ENCODE assay signal across 8 mouse cellular contexts in genomic region chr1:39651241-39651548, GRCm38 (mm10). TPM values are rescaled to one million over a fixed set of nuclear protein-coding genes. Genes with fewer than 3 reads are reported as not detected.
DNase-seq lines count a peak whose midpoint lies in the region; ATAC-seq and TF ChIP-seq lines count a peak whose summit lies in the region.

Gene Creg2 (minus strand): TSS chr1:39651474.

- H3K4me1 ChIP-seq in kidney, adult 2 months (ENCODE audit: control insufficient read depth, insufficient read depth, low read length): no peaks in the 10 kb centered on the region
- peaks cover 5% of the 10 kb centered on the region; the same call in 1 of the 2 replicates for H3K4me1 ChIP-seq in hindbrain, embryonic 16.5 days (ENCODE audit: control insufficient read depth, insufficient read depth, low read depth, low read length)
- no peaks in the 10 kb centered on the region for H3K4me1 ChIP-seq in liver, embryonic 14.5 days (replicated peaks; ENCODE audit: control insufficient read depth in 2 of 2, insufficient read depth in 2 of 2, low read length in 1 of 2)

- H3K27ac ChIP-seq in kidney, adult 2 months (ENCODE audit: insufficient read depth, low read depth, low read length): no peak within 1 kb of the TSS
- H3K27ac ChIP-seq in hindbrain, embryonic 16.5 days (ENCODE audit: low read depth, low read length): peak within 1 kb of the TSS; percentile 84
- H3K27ac ChIP-seq in liver, embryonic 14.5 days: no peak within 1 kb of the TSS

- no peak for TF ChIP-seq POLR2A in kidney, adult 2 months (IDR thresholded peaks at IDR 0.05; ENCODE audit: low read depth, low read length)

- no peak for ATAC-seq in hindbrain, embryonic 16.5 days
- no peak for ATAC-seq in liver, embryonic 14.5 days (ENCODE audit: insufficient read depth)

- TF ChIP-seq CTCF in kidney, adult 2 months (conservative IDR thresholded peaks at IDR 0.05; ENCODE audit: insufficient read depth, insufficient read length, low read depth, low read length): no peak
- no peak for TF ChIP-seq CTCF in liver, embryonic 14.5 days (IDR thresholded peaks at IDR 0.05; ENCODE audit: low read depth)

- no peak for TF ChIP-seq EP300 in liver, embryonic 14.5 days (IDR thresholded peaks at IDR 0.05; ENCODE audit: low read depth)

- H3K9ac ChIP-seq in hindbrain, embryonic 16.5 days (ENCODE audit: low read depth, low read length): peak within 1 kb of the TSS; percentile 80
- no peak within 1 kb of the TSS for H3K9ac ChIP-seq in liver, embryonic 14.5 days (replicated peaks)

- H3K9me3 ChIP-seq in hindbrain, embryonic 16.5 days (ENCODE audit: control insufficient read depth, low read length): no peaks in the 10 kb centered on the region
- H3K9me3 ChIP-seq in liver, embryonic 14.5 days (ENCODE audit: control insufficient read depth, low read length): no peaks in the 10 kb centered on the region

- WGBS in kidney, adult 2 months: 39% methylated on average over 9 of the region's 9 CpGs
- 32% methylated on average over 9 of the region's 9 CpGs for WGBS in hindbrain, embryonic 16.5 days
- 32% methylated on average over 9 of the region's 9 CpGs for WGBS in liver, embryonic 14.5 days (ENCODE audit: insufficient replicate concordance)

- H3K36me3 ChIP-seq in kidney, adult 2 months (ENCODE audit: control insufficient read depth, insufficient read depth, low read length): no peaks in the 10 kb centered on the region
- no peaks in the 10 kb centered on the region for H3K36me3 ChIP-seq in hindbrain, embryonic 16.5 days (ENCODE audit: control insufficient read depth, insufficient read depth, low read length)
- H3K36me3 ChIP-seq in liver, embryonic 14.5 days (replicated peaks; ENCODE audit: control insufficient read depth, insufficient read depth, low read depth): no peaks in the 10 kb centered on the region

- peak within 1 kb of the TSS; percentile 48 for H3K4me3 ChIP-seq in kidney, adult 2 months (ENCODE audit: insufficient read depth, low read depth, low read length)
- peak within 1 kb of the TSS; percentile 75 for H3K4me3 ChIP-seq in hindbrain, embryonic 16.5 days (ENCODE audit: low read length)
- peak within 1 kb of the TSS in 1 of 2 experiments; percentile 45; a peak in 2 of 4 replicates for H3K4me3 ChIP-seq in liver, embryonic 14.5 days (ENCODE audit: insufficient read depth in 1 of 2, low read depth in 2 of 2, low read length in 2 of 2)

- DNase-seq in kidney, adult 2 months: no peak
- DNase-seq in kidney, adult 18-20 months: no peak
- peak; percentile 86 for DNase-seq in brain, adult 2 months (ENCODE audit: low read depth, low spot score)
- DNase-seq in liver, embryonic 14.5 days (ENCODE audit: low read depth in 3 of 3, low spot score in 3 of 3): no peak
- no peak for DNase-seq in thymus, postnatal 14 days
- DNase-seq in cerebellum, adult 18-20 months: no peak
- no peak for DNase-seq in right cerebral cortex, postnatal 14 days

- H3K4me2 ChIP-seq in hindbrain, embryonic 16.5 days (ENCODE audit: low read length): peak within 1 kb of the TSS; percentile 99
- peak within 1 kb of the TSS; percentile 61 for H3K4me2 ChIP-seq in liver, embryonic 14.5 days (ENCODE audit: low read depth)

- no peaks in the 10 kb centered on the region for H3K27me3 ChIP-seq in kidney, adult 2 months (replicated peaks; ENCODE audit: control insufficient read depth, insufficient read depth, low read length)
- H3K27me3 ChIP-seq in hindbrain, embryonic 16.5 days (replicated peaks; ENCODE audit: control insufficient read depth, insufficient read depth, low read length): no peaks in the 10 kb centered on the region; the same call in 1 of the 2 replicates
- H3K27me3 ChIP-seq in liver, embryonic 14.5 days (ENCODE audit: control insufficient read depth, insufficient read depth, low read length): peaks cover 28% of the 10 kb centered on the region

RNA-seq across cellular contexts. Expression of gene Creg2, which starts in this region (rescaled TPM):
- 0.04 and 0.09 TPM in 2 replicates for polyA plus RNA-seq in kidney, adult 2 months (2012; rRNA removed)
- polyA plus RNA-seq in hindbrain, embryonic 16.5 days (2015; fragmentation: Nextera tagmentation; extraction: Ambion mirVana): 9.4 and 12.5 TPM in 2 replicates
- 0.01 TPM in 2 replicates for polyA plus RNA-seq in liver, embryonic 14.5 days (2012; rRNA removed)
- polyA plus RNA-seq in liver, embryonic 14.5 days (2014; fragmentation: Nextera tagmentation; extraction: Ambion mirVana): not detected in 2 replicates
